Mouse (Mus musculus) T-cell, adult 2 months (primary cell): ENCODE results near the gene Hnrnpu.
"Not testable (repeated sequence)": the region's sequence is repeated elsewhere in the genome, so short reads cannot be mapped to it uniquely, and the experiment has no call there.

Experiments
- DNase-seq: peaks from one replicate; pipeline ENCODE4 v3.0.0; 2022; ENCODE audit warnings: low spot score

Hnrnpu gene

DNA sequence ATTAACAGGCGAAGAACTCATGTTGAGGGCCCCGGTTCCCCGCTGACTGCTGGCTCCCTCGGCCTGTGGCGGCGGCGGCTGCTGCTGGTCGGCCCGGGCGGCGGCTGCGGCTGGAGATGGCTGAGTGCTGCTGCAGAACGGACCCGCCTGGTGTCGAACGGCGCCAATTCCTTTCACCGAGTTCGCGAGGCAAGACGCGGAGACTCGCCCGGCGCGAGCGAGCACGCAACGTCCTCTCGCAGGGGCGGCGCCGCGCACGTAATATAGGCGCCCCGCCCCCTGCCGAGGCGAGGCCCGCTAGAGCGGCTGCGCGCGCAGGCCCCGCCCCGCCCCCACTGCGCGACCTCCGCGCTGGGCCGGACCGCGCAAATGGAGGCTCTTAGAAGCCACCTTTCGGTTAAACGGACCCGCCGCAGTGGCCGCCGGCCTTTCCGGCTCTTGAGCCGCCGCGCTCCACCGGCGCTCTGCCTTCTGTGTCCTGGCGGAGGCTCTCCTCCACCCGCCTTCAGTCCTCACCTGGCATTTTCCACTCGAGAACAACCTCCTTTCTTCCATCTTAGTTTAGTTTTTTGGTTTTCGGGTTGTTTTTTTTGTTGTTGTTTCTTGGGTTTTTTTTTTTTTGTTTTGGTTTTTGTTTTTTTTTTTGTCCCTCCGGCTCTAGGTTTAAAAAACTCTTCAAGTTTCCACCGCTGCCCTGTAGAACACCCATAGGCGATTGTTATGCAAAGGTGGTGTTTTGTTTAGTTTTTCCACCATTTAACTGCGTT, at the start of gene Hnrnpu:
Gene Hnrnpu (minus strand): TSS at position 247 of the 767 bp plus-strand sequence.
- DNase-seq: peak; percentile 93

DNA sequence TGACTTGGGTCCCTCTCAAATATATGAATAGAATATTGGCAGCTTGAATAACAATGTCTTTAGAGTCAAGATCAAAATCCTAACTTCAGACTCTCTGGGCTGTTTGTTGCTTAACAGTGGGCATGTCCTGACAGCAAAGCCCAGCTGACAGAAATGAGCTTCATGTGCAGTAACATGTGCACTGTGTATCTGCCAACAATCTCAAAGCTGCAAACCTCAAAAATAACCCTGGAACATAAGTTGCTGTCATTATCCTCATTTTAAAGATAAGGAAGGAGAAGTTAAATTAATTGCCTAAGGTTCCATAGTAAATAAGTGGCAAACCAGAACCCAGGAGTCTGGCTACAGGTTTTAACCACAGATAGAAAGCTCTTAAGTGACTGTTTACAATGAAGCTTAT, 44.6 kb upstream of the Hnrnpu start:
- DNase-seq: no peak

DNA sequence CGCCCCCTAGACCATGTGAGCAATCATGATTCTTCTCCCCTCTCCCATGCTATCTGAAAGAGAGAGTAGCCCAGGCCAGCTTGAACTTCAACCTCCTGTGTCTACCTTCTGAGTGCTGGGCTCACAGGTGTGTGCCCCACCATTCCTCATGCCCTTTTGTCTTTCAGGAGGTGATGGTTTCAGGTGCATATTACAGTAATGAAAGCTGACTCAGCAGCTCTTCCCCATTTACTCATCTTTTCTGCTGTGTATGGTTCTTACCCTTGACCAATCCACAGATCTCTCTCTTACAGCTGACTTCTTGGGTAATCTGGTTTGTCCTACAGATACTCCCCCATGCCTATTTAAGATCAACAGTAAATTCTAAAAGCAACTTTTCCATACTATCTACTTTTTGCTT, 41.6 kb upstream of the Hnrnpu start:
- DNase-seq: no peak

DNA sequence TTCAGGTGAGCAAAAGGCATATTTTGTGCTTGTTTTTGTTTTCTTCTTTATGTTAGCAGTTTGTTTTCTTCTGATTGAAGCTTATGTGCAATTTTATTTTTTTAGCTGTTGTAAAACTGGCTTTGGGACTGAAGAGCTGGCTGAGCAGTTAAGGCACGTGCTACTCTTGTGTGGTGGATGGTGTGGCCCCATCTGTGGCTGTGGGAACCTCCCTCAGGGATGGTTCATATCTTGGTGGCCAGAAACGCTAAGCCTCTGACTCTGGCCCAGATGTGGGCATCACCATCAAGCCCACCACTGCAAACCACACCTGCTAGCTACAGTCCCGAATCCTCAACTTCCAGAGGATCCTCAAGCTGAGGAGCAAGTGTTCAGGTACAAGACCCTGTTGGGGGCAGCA, 40.5 kb upstream of the Hnrnpu start:
- no peak for DNase-seq

DNA sequence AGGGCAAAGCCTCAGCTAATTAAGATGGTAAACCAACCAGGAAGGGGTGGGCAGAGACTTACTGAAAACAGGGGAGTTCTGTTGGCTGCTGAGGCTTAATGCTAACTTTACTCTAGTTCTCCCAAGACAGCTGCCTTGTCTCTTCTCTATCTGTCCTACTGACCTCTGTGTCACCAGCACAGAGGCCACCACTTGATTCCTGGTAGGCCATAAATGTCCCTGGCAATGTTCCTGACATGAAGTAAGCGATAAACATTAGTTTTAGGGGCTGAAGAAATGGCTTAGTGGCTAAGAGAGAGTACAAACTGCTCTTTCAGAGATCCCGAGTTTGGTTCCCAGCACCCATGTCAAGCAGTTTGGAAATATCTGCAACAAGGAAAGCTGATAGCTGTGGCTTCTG, 39.3 kb upstream of the Hnrnpu start:
- no peak for DNase-seq

DNA sequence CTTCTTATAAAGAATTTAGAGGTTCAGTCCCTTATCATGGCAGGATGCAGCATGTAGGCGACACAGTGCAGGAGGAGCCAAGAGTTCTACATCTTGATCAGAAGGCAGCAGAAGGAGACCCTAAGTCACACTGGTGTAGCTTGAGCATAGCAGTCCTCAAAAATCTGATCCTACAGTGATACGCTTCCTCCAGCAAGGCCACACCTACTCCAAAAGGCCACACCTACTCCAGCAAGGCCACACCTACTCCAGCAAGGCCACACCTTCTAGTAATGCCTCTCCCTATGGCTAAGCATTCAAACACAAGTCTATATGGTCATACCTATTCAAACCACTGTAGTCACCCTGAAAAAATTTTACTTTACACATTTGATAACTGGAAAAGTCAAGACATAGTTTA, 38.5 kb upstream of the Hnrnpu start:
- DNase-seq: no peak

DNA sequence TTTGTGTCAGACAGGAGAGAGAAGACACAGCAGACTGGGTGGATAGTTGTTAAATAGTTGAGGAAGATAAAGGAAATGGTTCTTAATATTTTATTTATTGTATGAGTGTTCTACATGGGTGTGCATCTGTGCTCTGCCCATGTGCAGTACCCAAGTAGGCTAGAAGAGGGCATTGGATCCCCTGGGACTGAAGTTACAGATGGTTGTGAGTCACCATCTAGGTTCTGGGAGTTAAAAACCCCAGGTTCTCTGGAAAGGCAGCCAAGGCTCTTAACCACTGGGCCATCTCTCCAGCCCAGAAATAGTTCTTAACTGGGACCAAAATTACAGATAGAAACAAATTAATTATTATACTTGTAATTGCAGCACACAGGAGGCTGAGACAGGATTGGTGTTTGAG, 37.8 kb upstream of the Hnrnpu start:
- DNase-seq: no peak

DNA sequence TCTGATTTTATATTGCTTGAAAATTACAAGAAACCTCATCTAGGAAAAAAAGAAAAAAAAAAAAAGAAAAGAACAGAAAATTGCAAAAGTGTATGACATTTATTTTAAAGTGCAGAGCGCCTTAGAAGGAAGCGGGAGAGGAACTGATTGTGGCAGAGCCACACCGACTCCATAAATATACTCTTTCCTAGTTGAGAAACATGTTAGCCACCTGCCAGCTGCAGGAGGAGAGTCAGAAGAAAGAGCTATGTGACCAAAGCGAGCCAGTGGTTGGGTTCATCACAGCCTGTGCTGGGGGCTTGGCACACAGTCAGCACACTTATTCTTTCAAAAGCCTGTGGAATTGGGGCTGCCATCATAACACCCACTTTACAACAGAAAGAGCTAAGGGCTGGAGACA, 35.1 kb upstream of the Hnrnpu start:
- no peak for DNase-seq

DNA sequence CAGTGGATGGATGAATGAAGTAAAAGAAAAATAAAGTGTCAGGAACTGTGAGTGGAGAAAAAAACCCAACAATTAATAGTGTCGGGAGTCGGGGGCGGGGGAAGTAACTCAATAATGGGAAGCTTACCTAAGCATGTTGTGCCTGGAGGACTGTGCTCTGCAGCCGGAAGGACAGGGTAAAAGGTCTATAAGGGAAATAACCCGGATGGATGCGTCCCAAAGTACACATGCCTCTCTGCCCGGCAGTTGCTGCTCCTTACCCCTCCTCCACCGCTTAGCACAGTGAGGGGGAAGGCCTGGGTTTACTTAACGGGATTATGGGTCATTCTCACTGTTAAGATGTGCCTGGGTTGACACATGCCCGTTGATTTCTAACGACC, 31.7 kb upstream of the Hnrnpu start:
- peak; percentile 59 for DNase-seq

DNA sequence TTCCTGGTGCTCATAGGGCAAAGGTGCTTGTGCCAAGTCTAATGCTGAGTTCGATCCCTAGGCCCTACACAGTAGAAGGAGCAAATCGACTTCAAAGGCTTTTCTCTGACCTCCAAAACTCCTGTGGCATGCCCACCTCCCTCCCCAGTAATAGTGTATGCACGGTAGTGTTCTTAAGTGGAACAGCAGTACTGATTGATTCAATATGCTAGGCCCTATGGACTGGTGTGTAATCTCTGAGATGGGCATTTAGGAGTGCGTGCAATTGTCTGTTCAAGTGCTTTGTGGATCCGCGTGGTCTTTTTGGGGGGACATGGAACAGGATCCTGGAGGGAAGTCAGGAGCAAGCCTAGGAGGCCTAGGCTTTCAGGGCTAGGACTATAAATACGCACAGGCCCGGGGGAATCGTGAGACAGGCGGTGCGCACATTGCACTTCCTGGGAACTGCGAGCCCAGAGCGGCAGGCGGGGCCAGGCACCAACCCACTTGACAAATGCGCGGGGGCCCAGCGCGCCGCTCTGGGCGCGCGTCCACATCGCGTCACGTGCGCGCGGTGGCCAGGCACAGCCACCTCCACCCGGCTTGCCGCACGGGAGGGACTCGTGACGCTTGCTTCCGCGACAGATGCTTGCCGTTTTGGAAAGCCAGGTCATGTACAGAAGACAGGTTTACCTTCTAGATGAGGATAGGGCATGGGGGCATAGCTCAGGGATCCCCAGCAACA, 31.1 kb upstream of the Hnrnpu start:
- DNase-seq: peak; percentile 97

DNA sequence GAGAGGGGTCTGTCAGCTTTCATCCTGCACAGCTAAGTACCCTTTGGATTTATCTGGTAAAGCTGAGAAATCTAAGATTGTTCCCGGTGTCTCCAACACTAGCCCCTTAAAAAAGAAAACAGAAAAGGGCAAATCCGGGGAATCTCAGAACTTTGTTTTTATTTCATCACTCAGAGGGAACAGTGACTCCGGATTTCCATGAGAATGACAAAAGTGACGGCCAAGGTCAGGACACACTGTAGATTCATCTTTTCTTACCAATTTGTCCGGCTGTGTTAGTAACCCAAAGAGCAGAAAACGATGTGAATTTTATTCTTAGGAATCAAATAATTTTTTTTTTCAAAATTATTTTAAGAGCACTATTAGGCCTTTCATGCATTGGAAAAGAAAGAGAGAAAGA, 30.5 kb upstream of the Hnrnpu start:
- no peak for DNase-seq

DNA sequence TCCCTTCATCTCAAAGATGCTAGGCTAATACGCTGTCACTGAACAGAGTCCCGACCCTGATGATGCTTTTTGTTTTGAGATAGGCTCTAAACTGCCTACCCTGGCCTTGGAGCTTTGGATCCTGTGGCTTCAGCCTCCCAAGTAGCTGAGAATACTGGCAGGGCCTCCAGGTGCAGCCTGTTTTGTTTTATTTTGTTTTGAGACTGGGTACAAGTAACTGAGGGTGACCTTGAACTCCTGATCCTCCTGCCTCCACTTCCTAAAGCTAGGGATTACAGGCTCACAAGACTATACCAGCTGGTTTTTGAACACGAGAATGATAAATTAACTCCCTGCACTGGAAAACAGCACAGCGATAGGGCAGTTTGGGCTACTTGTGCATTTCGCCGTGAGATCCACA, 27.6 kb upstream of the Hnrnpu start:
- no peak for DNase-seq

DNA sequence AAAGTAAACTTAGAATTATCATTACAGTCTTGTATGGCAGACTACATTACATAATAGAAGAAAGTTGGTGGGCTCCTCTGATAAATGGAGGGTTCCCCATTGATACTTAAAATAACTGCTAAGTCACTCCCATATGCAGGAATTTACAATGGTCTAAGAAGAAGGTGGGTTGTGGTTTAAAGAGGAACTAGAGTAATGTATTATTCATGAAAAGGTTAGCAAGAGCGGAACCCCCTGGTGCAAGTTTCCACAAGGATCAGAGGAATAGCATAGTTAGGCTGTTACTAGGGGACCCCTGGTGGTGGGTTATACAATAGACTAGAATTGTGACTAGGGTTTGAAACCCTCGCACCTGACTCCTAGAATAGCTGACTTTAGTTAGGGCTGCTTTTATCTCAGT, 23.1 kb upstream of the Hnrnpu start:
- peak; percentile 25 for DNase-seq

DNA sequence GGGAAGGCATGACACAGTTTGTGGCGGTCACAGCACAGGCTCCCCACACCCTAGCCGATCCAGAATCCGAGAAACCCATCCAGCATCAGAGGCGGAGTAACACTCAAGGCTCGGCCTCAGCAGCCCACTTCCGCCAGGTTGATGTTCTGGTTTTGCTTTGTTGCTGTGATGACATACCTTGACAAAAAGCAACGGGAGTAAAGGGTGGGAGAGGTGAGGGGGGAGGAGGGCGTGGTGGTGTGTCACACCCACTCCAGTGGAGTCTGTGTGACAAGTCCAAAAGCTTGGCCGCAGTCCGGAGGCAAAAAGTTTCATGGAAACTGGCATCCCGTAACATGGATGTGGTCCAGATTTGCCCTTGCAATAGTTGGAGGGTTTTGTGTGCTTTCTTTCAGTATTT, 22.7 kb upstream of the Hnrnpu start:
- DNase-seq: no peak

DNA sequence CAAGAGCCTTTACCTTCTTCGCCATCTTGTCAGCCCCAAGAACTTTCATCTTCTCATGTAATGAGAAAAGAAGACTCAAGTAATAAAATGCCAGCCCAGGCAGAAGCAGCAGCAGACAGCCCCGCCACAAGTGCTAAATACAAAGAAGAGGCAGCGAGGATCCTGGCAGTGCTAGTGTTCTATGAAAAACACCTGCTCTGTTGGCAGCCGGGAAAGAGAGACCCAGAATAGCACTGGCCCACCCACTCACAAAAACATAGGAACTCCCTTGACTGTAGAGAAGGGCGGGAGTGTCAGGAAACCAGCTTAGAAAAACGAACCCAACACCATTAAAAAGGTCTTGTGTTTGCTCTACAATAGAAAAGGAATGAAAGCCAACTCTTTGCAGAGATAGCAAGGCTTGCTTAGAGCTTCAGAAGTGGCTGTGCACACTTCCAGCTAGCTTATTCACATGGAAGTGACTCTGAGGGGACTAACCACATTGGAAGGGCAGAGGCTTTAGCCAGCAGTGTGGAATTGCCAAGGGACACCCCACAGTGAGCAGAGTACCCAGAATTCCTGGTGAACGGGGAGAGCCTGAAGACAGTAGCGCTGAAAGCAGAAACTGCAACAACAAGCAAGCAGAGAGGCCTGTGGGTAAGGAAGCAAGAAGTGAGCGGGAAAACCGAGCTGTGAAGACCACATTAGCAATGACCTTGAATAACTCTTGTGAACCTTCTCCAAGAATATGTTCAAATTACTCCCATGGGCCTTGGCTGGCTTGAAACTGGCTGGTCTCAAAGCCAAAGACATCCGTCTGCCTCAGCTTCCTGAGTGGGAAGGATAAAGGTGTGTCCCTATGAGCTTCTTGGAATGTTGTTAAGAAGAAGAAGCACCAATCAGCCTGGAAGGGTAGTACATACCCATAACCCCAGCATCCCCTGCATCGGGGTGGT, 20.4 kb upstream of the Hnrnpu start:
- DNase-seq: no peak

DNA sequence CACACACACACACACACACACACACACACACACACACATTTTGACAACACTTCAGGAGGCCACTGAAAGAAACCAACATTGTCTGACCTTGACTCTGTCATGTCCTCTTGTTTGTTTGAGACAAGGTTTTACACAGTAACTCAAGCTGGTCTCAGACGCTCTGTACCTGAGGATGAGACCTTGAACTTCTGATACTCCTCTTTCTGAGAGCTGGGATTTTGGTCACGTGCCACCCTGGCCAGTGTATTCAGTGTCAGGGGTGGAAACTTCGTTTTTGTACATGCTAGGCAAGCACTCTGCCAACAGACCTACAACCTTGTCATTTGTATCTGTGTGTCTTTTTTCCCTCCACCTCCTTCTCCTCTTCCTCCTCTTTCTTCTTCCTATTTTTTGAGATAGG, 17.0 kb upstream of the Hnrnpu start:
- DNase-seq: no peak

DNA sequence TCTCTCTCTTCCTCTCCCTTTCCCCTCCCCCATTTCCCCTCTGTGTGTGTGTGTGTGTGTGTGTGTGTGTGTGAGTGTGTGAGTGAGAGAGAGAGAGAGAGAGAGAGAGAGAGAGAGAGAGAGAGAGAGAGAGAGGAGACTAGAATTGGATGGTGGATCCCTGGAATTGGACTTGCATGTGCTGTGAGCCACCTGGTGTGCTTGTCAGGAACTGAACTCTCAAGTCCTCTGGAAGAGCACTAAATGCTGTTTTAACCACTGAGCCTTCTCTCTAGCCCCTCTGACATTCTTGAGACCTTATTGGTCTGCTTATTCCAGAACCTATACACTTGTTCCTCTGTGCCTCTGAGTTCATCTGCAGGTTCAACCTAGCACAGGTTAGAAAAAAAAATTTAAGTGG, 14.0 kb upstream of the Hnrnpu start:
- peak; percentile 7 for DNase-seq

DNA sequence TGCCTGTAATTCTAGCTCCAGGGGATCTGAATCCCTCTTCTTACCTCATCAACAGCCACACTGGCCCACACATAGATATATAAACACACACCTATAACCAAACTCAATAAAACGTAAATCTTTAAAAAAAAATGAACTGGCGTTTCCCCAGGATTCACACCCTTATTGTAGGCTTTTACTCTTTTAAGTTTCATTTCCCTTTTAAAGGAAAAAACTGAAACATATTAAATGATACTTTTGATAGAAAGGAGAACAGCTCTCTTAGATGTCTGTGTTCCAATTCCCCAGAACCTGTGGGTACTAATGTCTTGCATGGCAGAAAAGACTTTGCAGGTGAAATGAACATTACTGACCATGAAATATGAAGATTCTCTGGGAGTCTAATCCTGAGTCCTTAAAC, 13.2 kb upstream of the Hnrnpu start:
- no peak for DNase-seq

DNA sequence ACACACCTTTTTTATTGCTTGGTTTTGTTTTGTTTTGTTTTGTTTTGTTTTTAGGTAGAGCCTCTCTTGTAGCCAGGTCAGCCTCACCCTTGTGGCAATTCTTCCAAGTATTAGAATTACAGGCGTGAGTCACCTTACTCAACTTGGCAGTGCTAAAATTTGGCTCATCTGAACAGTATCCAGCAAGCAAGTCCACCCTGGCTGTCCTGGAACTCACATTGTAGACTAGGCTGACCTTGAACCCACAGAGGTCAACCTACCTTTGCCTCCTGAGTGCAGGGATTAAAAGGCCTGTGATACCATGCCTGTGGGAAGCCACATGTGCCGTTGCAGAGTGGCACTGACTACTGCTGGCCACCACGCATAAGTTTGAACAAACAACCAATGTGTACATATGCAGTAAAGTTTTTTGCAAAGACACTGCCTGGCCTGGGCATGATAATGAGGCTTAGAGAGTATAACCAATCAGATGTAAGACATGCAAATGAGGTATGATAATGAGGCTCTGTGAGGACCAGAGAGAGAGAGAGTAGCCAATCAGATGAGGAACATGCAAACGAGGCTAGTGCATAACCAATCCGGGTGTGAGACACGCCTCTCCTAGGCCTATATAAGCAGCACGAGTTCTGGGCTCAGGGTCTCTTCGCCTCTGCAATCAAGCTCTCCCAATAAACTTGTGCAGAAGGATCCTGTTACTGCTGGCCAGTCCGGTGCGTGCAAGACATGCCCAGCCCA, 6.6 kb upstream of the Hnrnpu start:
- DNase-seq: not testable (repeated sequence)

DNA sequence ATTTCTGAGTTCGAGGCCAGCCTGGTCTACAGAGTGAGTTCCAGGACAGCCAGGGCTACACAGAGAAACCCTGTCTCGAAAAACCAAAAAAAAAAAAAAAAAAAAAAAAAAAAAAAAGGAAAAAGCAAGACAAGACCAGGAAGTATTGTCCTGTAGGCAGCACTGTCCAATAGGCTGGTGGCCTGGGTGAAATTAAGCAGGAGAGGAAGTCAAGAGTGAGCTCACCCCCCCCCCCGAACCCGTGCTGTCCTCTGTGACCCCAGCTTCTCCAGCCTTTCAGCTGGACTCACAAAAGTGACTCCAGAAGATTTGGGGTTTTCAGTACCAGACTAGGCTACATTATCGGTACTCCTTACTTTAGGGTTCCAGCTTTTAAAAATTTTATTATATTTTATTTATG, 5.0 kb upstream of the Hnrnpu start:
- no peak for DNase-seq

DNA sequence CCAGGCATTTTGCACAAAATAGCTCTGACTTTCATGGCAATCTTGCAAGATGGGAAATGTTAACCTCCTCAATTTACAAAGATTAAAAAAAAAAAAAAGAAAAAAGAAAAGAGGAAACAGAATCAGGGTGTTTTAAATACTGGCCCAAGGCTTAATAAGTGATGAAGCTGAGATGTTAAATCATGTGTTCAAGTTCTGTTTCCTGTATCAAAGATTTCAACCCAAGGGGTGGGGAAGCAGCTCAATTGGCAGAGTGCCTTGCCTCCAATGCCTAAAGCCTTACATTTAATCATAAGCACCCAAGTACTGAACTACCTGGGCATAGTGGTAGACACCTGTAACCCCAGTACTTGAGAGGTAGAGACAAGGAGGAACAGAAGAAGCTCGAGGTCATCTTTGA, 4.5 kb upstream of the Hnrnpu start:
- no peak for DNase-seq

DNA sequence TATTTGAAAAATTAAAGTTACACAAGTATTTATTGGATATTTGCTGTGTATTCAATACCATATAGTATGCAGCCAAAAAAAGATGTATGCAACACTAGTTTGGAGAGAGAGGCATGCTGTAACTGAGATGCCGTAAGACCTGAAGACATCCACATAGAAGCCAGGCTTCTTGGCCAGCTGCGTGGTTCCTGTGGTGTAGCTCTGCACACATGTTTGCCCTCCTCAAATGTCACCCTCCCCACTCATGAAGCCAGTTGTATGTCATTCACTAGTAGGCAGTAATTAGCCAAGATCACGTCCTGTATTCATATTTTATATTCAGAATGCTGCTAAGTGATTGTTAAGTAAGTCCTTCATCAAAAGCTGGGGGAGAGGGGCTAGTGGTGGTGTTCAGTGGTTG, 3.8 kb upstream of the Hnrnpu start:
- DNase-seq: no peak
